Mouse (Mus musculus): ENCODE data around the gene Cd8b1. TPM values are rescaled to one million over a fixed set of nuclear protein-coding genes. Genes with fewer than 3 reads are reported as not detected.

Cd8b1 gene
- polyA plus RNA-seq (2015; fragmentation: Illumina TruSeq; extraction: RNeasy Lipid Tissue Mini Kit (QIAGEN cat#74804); ENCODE audit: insufficient read depth, low replicate concordance), result 74.2 TPM

GRCm38 (mm10) chr6:71322491-71322921, at the start of gene Cd8b1:
Gene Cd8b1, plus strand, starts transcription at chr6:71322788.

GRCm38 (mm10) chr6:71321826-71322283, 733 bp upstream of the Cd8b1 start, which contains the start of gene Smyd1:
Gene Smyd1, minus strand, starts transcription at chr6:71322233.

GRCm38 (mm10) chr6:71373249-71373775, 50.7 kb downstream of the Cd8b1 start, which contains the start of gene Cd8a:
Gene Cd8a, plus strand, starts transcription at chr6:71373427.

Other genes with a start within 250 kb of the Cd8b1 start
- gene Thnsl2, start 178.3 kb upstream of the Cd8b1 start, polyA plus RNA-seq (2015; fragmentation: Illumina TruSeq; extraction: RNeasy Lipid Tissue Mini Kit (QIAGEN cat#74804); ENCODE audit: insufficient read depth, low replicate concordance), result 1.7 TPM
- gene Fabp1, start 123.0 kb upstream of the Cd8b1 start, polyA plus RNA-seq (2015; fragmentation: Illumina TruSeq; extraction: RNeasy Lipid Tissue Mini Kit (QIAGEN cat#74804); ENCODE audit: insufficient read depth, low replicate concordance), result 6.0 TPM
- gene Krcc1, start 51.1 kb upstream of the Cd8b1 start, polyA plus RNA-seq (2015; fragmentation: Illumina TruSeq; extraction: RNeasy Lipid Tissue Mini Kit (QIAGEN cat#74804); ENCODE audit: insufficient read depth, low replicate concordance), result 146 TPM
- gene Smyd1, start 555 bp upstream of the Cd8b1 start, polyA plus RNA-seq (2015; fragmentation: Illumina TruSeq; extraction: RNeasy Lipid Tissue Mini Kit (QIAGEN cat#74804); ENCODE audit: insufficient read depth, low replicate concordance), result 2.0 TPM
- gene Cd8a, start 50.6 kb downstream of the Cd8b1 start, polyA plus RNA-seq (2015; fragmentation: Illumina TruSeq; extraction: RNeasy Lipid Tissue Mini Kit (QIAGEN cat#74804); ENCODE audit: insufficient read depth, low replicate concordance), result 121 TPM
- 93.6 TPM for gene Rmnd5a, start 117.8 kb downstream of the Cd8b1 start, polyA plus RNA-seq (2015; fragmentation: Illumina TruSeq; extraction: RNeasy Lipid Tissue Mini Kit (QIAGEN cat#74804); ENCODE audit: insufficient read depth, low replicate concordance)
- 31.9 TPM for gene Rnf103, start 171.1 kb downstream of the Cd8b1 start, polyA plus RNA-seq (2015; fragmentation: Illumina TruSeq; extraction: RNeasy Lipid Tissue Mini Kit (QIAGEN cat#74804); ENCODE audit: insufficient read depth, low replicate concordance)
- 132 TPM for gene Chmp3, start 221.0 kb downstream of the Cd8b1 start, polyA plus RNA-seq (2015; fragmentation: Illumina TruSeq; extraction: RNeasy Lipid Tissue Mini Kit (QIAGEN cat#74804); ENCODE audit: insufficient read depth, low replicate concordance)